Mouse (Mus musculus) embryonic facial prominence, embryonic 14.5 days (tissue): ENCODE measurements around the gene Maml3. TPM values are rescaled to one million over a fixed set of nuclear protein-coding genes. Genes with fewer than 3 reads are reported as not detected.

ENCODE experiments used
- ATAC-seq: fragments of 200-750 bp; cut with Nextera tagmentation; 2 replicates; pipeline ENCODE4 v1.8.0; 2017; ENCODE audit warnings: low read depth, moderate number of reproducible peaks, moderate TSS enrichment
- DNase-seq: peaks from one replicate; pipeline ENCODE4 v3.0.0-alpha.2; 2015; ENCODE audit warnings: low spot score
- H3K27ac ChIP-seq: fragments of 300-500 bp; sonication (generic); replicated peaks from 2 replicates; pipeline ENCODE4 v1.5.1; 2014; ENCODE audit warnings: low read depth, mild to moderate bottlenecking, low read length, moderate library complexity
- H3K27me3 ChIP-seq: fragments of 300-500 bp; sonication (generic); replicated peaks from 2 replicates; pipeline ENCODE4 v1.6.1; 2014; ENCODE audit warnings: low read length; ENCODE audit not compliant: control insufficient read depth, insufficient read depth
- H3K36me3 ChIP-seq: fragments of 300-500 bp; sonication (generic); 2 replicates; pipeline ENCODE4 v1.6.1; 2014; ENCODE audit warnings: low read length, mixed read lengths; ENCODE audit not compliant: control insufficient read depth, insufficient read depth
- H3K4me1 ChIP-seq: fragments of 300-500 bp; sonication (generic); 2 replicates; pipeline ENCODE4 v1.6.1; 2014; ENCODE audit warnings: antibody characterized with exemption, low read length; ENCODE audit not compliant: control insufficient read depth, insufficient read depth
- H3K4me2 ChIP-seq: fragments of 300-500 bp; sonication (generic); 2 replicates; pipeline ENCODE4 v1.6.1; 2014; ENCODE audit warnings: low read depth, mild to moderate bottlenecking, low read length, moderate library complexity, mixed read lengths
- H3K4me3 ChIP-seq: fragments of 300-500 bp; sonication (generic); 2 replicates; pipeline ENCODE4 v1.5.1; 2014; ENCODE audit warnings: low read depth, mild to moderate bottlenecking, low read length
- H3K9ac ChIP-seq: fragments of 300-500 bp; sonication (generic); 2 replicates; pipeline ENCODE4 v1.6.1; 2014; ENCODE audit warnings: low read depth, mild to moderate bottlenecking, low read length, moderate library complexity, mixed read lengths
- H3K9me3 ChIP-seq: fragments of 300-500 bp; sonication (generic); 2 replicates; pipeline ENCODE4 v1.6.1; 2016; ENCODE audit warnings: low read length; ENCODE audit not compliant: control insufficient read depth
- WGBS: fragments of 180-500 bp; shearing (Covaris S2); extraction: QIAGEN DNeasy Blood & Tissue Kit; methylation state at CpG from one replicate; pipeline ENCODE4 v1.1.7; 2014; 5-methylcytosine and 5-hydroxymethylcytosine counted together
- polyA plus RNA-seq: library from polyadenylated mRNA; unstranded; fragments of >200 nt; fragmentation: Nextera tagmentation; extraction: Ambion mirVana; gene quantifications from 2 replicates; pipeline ENCODE4 v1.2.1, GENCODE M21; 2014

The Maml3 gene
- polyA plus RNA-seq, 1 experiment from 2014 or later = 4.8 TPM

DNA sequence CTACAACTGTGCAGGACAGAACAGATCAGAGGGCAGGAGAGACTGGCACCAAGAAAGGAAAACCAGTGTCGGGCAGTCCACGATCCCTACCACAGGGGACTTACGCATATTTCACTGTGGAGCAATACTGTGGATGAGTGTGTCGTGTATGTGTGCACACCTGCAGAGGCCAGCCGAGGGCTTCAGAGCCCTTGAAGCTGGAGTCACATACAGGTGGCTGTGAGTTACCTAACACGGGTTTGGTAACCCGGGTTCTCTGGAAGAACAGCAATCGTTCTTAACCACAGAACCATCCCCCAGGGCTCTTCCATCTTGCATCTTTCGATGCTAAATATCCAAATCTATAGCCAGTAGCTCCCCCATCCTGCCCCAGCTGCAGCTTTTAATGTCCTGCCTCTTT lies 228.1 kb downstream of the Maml3 start:
- no peak for ATAC-seq

DNA sequence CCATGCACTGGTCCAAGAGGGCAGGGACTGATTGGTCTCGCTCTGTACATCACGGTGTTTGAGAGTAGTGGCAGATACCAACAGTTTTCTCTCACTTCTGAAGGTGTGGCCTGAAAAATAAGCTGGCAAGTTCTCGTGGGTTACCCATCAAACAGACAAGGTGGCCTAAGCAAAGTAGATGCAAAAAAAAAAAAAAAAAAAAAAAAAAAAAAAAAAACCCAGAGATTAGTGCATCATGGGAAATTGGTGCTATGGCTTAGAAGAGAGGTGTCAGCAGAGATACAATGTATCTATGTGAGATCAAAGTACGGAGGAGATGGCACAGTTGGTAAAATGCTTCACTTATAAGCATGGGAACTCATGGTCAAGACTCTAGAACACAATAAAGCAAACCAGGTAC lies 229.2 kb downstream of the Maml3 start:
- ATAC-seq = no peak
- Histone ChIP-seq H3K27ac (no peak overlapping the region), H3K9me3 (no peaks in the 10 kb centered on the region), H3K4me2 (no peak overlapping the region), H3K36me3 (no peaks in the 10 kb centered on the region), H3K9ac (no peak overlapping the region), H3K27me3 (no peaks in the 10 kb centered on the region), H3K4me1 (peaks cover 9% of the 10 kb centered on the region), H3K4me3 (no peak overlapping the region)
- no peak for DNase-seq
- WGBS = 89% methylated on average over 4 of the region's 4 CpGs

More for the DNA sequence above, 228.1 kb downstream of the Maml3 start:
- Histone ChIP-seq H3K27me3 (no peaks in the 10 kb centered on the region), H3K9me3 (no peaks in the 10 kb centered on the region), H3K4me2 (no peak overlapping the region), H3K4me3 (no peak overlapping the region), H3K27ac (no peak overlapping the region), H3K4me1 (peaks cover 9% of the 10 kb centered on the region), H3K9ac (no peak overlapping the region), H3K36me3 (no peaks in the 10 kb centered on the region)
- 87% methylated on average over 9 of the region's 9 CpGs for WGBS
- no peak for DNase-seq

DNA sequence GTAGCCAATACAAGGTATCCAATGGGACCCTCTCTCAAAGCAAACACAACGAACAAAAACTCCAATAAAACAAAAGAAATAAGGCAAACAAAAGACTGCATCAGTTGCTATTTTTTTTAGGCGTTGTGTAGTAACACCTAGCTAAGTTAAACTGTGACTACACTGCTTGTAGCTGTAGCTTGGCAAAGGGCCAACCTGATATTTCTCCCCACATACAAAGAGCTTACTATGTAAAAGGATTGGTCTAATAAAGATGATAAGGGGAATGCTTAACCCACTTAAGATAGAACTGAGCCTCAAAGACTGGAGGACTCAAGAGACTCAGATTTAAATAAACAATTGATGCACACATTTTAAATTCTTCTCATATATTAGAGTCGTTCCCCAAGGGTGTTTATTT lies 230.6 kb downstream of the Maml3 start:
- DNase-seq (no peak), ATAC-seq (no peak)
- H3K9me3 ChIP-seq = no peaks in the 10 kb centered on the region
- H3K4me1 ChIP-seq = peaks cover 9% of the 10 kb centered on the region
- H3K4me3 ChIP-seq = no peak overlapping the region
- H3K9ac ChIP-seq = no peak overlapping the region
- H3K36me3 ChIP-seq = no peaks in the 10 kb centered on the region
- H3K27me3 ChIP-seq = no peaks in the 10 kb centered on the region
- H3K4me2 ChIP-seq = no peak overlapping the region
- 76% methylated on average over 3 of the region's 3 CpGs for WGBS
- H3K27ac ChIP-seq = no peak overlapping the region

DNA sequence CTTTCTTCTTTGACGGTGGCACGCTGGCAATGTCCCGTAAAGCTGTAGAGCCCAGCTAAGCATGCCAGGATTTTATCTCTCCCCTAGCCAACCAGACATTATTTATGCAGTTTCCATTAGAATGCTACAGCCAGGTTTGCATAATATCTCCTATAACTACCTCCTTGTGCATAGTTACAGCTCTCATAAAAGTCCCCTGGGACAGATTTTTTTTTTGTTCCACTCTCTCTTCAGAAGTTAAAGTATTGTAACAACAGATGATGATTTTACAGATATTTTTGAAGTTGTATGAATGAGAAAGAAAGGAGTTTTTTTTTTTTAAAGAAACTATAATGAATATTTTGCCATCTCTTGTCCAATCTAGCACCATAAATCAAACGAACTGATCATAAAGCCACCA lies 232.1 kb downstream of the Maml3 start:
- Histone ChIP-seq H3K9ac (no peak overlapping the region), H3K9me3 (no peaks in the 10 kb centered on the region), H3K4me1 (peaks cover 19% of the 10 kb centered on the region), H3K27me3 (no peaks in the 10 kb centered on the region), H3K4me3 (no peak overlapping the region), H3K36me3 (no peaks in the 10 kb centered on the region), H3K27ac (no peak overlapping the region), H3K4me2 (no peak overlapping the region)
- WGBS = 77% methylated on average over 4 of the region's 4 CpGs
- DNase-seq = no peak
- ATAC-seq = no peak

DNA sequence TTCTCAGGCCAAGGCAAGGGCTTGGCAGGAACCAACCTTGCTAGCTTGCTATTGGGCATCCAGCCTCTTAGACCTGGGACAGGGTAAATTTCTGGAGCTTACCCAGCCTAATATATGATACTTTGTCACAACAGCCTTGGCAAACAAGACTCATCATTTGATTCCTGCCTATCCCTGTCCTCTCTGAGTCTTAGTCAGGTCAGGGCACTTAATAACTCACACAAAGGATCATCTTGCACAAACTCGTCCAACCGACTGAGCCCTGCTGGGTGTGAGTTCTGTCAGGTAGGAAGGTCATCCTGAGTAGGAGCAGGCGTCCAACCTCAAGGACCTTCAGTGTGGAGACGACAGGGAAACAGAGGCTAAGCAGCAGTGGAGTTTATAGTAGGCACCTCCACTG lies 233.5 kb downstream of the Maml3 start:
- H3K27me3 ChIP-seq = no peaks in the 10 kb centered on the region
- no peak for ATAC-seq
- 55% methylated on average over 4 of the region's 4 CpGs for WGBS

DNA sequence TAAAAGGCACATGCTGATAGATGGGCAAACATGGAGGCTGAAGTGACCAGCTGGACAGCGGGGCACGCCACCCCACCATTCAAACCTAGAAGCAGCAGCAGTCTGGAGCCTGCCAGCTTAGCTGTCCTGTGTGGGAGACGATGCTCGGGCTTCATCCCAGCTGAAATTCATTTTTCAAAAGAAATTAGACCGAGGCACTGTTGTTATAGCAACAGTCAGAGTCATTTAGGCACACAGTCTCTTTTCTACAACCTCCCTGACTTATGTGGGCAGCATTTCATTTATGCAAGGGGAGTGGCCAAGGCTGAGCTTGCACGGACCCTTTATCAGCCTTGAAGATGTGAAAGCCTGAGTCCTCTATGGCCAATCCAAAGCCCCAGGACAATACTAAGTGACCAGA lies 234.9 kb downstream of the Maml3 start:
- H3K27me3 ChIP-seq = no peaks in the 10 kb centered on the region
- no peaks in the 10 kb centered on the region for H3K36me3 ChIP-seq
- DNase-seq (no peak), ATAC-seq (no peak)
- H3K9me3 ChIP-seq = no peaks in the 10 kb centered on the region
- H3K4me2 ChIP-seq = no peak overlapping the region
- 55% methylated on average over 6 of the region's 6 CpGs for WGBS
- H3K4me3 ChIP-seq = no peak overlapping the region
- peaks cover 19% of the 10 kb centered on the region for H3K4me1 ChIP-seq
- no peak overlapping the region for H3K9ac ChIP-seq
- H3K27ac ChIP-seq = no peak overlapping the region

More for the DNA sequence above, 233.5 kb downstream of the Maml3 start:
- H3K9ac ChIP-seq = no peak overlapping the region
- no peak for DNase-seq
- no peak overlapping the region for H3K4me3 ChIP-seq
- H3K4me1 ChIP-seq = peaks cover 19% of the 10 kb centered on the region
- no peak overlapping the region for H3K4me2 ChIP-seq
- no peaks in the 10 kb centered on the region for H3K9me3 ChIP-seq
- no peak overlapping the region for H3K27ac ChIP-seq
- no peaks in the 10 kb centered on the region for H3K36me3 ChIP-seq

DNA sequence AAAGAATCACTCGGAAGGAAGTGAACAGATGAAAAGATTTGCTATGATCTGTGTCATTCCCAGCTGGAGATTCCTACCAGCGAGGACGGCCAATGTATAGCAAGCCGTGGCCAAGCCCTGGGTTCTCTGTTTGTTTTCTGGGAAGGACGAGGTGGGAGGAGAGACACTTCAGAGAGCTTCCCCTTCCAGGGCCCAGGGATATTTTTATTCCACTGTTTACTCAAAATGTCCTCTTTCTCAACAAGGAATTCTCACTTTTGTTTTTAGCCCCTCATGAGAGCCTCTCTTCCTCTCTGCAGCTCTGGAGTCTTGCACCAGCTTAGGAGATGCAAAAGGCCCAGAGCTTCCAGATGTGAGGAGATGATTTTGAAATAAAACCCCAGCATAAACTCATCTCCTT lies 236.0 kb downstream of the Maml3 start:
- WGBS = 31% methylated on average over 5 of the region's 5 CpGs
- H3K27me3 ChIP-seq = no peaks in the 10 kb centered on the region
- ATAC-seq (no peak), DNase-seq (no peak)
- peaks cover 19% of the 10 kb centered on the region for H3K4me1 ChIP-seq
- no peak overlapping the region for H3K9ac ChIP-seq
- peak overlapping the region; percentile 63 for H3K27ac ChIP-seq
- no peaks in the 10 kb centered on the region for H3K36me3 ChIP-seq
- H3K4me3 ChIP-seq = no peak overlapping the region
- H3K4me2 ChIP-seq = peak overlapping the region; percentile 10; the same call in 1 of the 2 replicates
- no peaks in the 10 kb centered on the region for H3K9me3 ChIP-seq

DNA sequence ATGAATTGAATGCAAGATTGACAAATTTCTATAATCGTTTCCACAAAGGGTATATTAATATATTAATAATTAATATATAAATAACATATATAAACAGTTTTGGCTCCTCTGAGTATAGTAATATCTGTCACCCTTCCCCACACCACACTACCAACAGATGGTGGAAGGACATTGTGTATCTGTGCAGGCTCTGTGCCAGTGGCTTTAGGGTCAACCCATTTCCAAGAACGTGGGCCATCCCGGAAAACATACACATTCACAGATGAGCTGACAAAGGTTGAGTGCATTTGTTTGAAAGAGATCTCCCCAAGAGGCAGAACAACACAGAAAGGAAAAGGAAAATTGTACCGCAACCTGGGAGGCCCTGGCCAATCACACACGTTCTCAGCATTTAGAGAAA lies 238.4 kb downstream of the Maml3 start:
- ATAC-seq (no peak), DNase-seq (no peak)
- Histone ChIP-seq H3K36me3 (no peaks in the 10 kb centered on the region), H3K27me3 (no peaks in the 10 kb centered on the region), H3K4me2 (no peak overlapping the region), H3K4me3 (no peak overlapping the region), H3K4me1 (peaks cover 29% of the 10 kb centered on the region), H3K27ac (no peak overlapping the region), H3K9ac (no peak overlapping the region), H3K9me3 (no peaks in the 10 kb centered on the region)
- 88% methylated on average over 5 of the region's 5 CpGs for WGBS

DNA sequence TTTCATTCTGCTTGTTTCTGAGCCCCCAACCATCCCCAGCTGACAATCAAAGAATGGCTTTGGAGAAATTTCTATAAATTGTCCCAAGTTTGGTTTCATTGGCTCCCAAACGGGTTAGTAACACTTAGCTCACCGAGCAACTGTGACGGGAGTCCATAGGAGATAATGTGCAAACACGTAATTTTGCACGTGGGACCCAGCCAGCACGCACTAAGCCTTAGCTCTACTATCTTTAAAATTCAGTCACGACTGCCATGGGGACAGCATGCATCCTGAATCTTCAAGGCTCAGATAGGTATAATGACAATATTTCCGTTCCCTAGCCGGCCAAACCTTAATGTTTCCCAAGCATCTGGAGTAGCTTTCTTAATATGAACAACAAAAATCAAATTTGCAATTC lies 243.2 kb downstream of the Maml3 start:
- Histone ChIP-seq H3K4me3 (no peak overlapping the region), H3K27ac (no peak overlapping the region), H3K27me3 (no peaks in the 10 kb centered on the region), H3K9me3 (no peaks in the 10 kb centered on the region), H3K9ac (no peak overlapping the region), H3K4me2 (no peak overlapping the region), H3K36me3 (peaks cover 2% of the 10 kb centered on the region; the same call in 1 of the 2 replicates), H3K4me1 (peaks cover 15% of the 10 kb centered on the region)
- ATAC-seq (no peak), DNase-seq (no peak)
- 85% methylated on average over 9 of the region's 9 CpGs for WGBS
